Mouse (Mus musculus): ENCODE data around the gene Kcng3. TPM values are rescaled to one million over a fixed set of nuclear protein-coding genes. Genes with fewer than 3 reads are reported as not detected.

Gene Kcng3
- polyA plus RNA-seq, 1 experiment: 1.3 TPM

- H3K4me3 ChIP-seq (ENCODE audit: low read depth, low read length): no peak overlapping the region
- no peak for TF ChIP-seq CTCF (IDR thresholded peaks at IDR 0.05; ENCODE audit: low read depth, low read length)
- peak; percentile 79 for TF ChIP-seq EP300 (IDR thresholded peaks at IDR 0.05; ENCODE audit: insufficient read depth, low read depth, low read length)
- H3K9me3 ChIP-seq (replicated peaks; ENCODE audit: control insufficient read depth, insufficient read depth, low read length, poor library complexity, severe bottlenecking): no peaks in the 10 kb centered on the region
- H3K27me3 ChIP-seq (ENCODE audit: control insufficient read depth, insufficient read depth, low read length, poor library complexity, severe bottlenecking): no peaks in the 10 kb centered on the region
- no peaks in the 10 kb centered on the region for H3K36me3 ChIP-seq (ENCODE audit: control insufficient read depth, insufficient read depth, low read length, poor library complexity, severe bottlenecking)
- 0 out of 2 replicates have a peak overlapping the region, but pooled peaks have one; percentile 15 for H3K9ac ChIP-seq (ENCODE audit: low read depth, poor library complexity, severe bottlenecking)
- H3K27ac ChIP-seq (ENCODE audit: insufficient read depth, low read length): peak overlapping the region; percentile 74
- peaks cover 6% of the 10 kb centered on the region for H3K4me1 ChIP-seq (ENCODE audit: control insufficient read depth, insufficient read depth, low read length)
Measured at GRCm38 (mm10) chr17:83545756-83546742, 85.6 kb downstream of the Kcng3 start.

GRCm38 (mm10) chr17:83545259-83545658 lies 86.4 kb downstream of the Kcng3 start:
- H3K4me1 ChIP-seq (ENCODE audit: control insufficient read depth, insufficient read depth, low read length): peaks cover 6% of the 10 kb centered on the region
- no peak overlapping the region for H3K9ac ChIP-seq (ENCODE audit: low read depth, poor library complexity, severe bottlenecking)
- TF ChIP-seq EP300 (IDR thresholded peaks at IDR 0.05; ENCODE audit: insufficient read depth, low read depth, low read length) (no peak), POLR2A (IDR thresholded peaks at IDR 0.05; ENCODE audit: insufficient read depth, low read length) (no peak), CTCF (IDR thresholded peaks at IDR 0.05; ENCODE audit: low read depth, low read length) (no peak)
- no peaks in the 10 kb centered on the region for H3K27me3 ChIP-seq (ENCODE audit: control insufficient read depth, insufficient read depth, low read length, poor library complexity, severe bottlenecking)
- no peak overlapping the region; the same call in 1 of the 2 replicates for H3K27ac ChIP-seq (ENCODE audit: insufficient read depth, low read length)
- no peak overlapping the region for H3K4me3 ChIP-seq (ENCODE audit: low read depth, low read length)
- no peaks in the 10 kb centered on the region for H3K36me3 ChIP-seq (ENCODE audit: control insufficient read depth, insufficient read depth, low read length, poor library complexity, severe bottlenecking)
- H3K9me3 ChIP-seq (replicated peaks; ENCODE audit: control insufficient read depth, insufficient read depth, low read length, poor library complexity, severe bottlenecking): no peaks in the 10 kb centered on the region

- Histone ChIP-seq H3K4me1 (ENCODE audit: control insufficient read depth, insufficient read depth, low read length) (peaks cover 3% of the 10 kb centered on the region), H3K27me3 (ENCODE audit: control insufficient read depth, insufficient read depth, low read length, poor library complexity, severe bottlenecking) (no peaks in the 10 kb centered on the region), H3K9me3 (replicated peaks; ENCODE audit: control insufficient read depth, insufficient read depth, low read length, poor library complexity, severe bottlenecking) (no peaks in the 10 kb centered on the region), H3K27ac (ENCODE audit: insufficient read depth, low read length) (no peak overlapping the region), H3K4me3 (ENCODE audit: low read depth, low read length) (no peak overlapping the region), H3K9ac (ENCODE audit: low read depth, poor library complexity, severe bottlenecking) (no peak overlapping the region), H3K36me3 (ENCODE audit: control insufficient read depth, insufficient read depth, low read length, poor library complexity, severe bottlenecking) (no peaks in the 10 kb centered on the region)
- TF ChIP-seq CTCF (IDR thresholded peaks at IDR 0.05; ENCODE audit: low read depth, low read length) (no peak), EP300 (IDR thresholded peaks at IDR 0.05; ENCODE audit: insufficient read depth, low read depth, low read length) (no peak), POLR2A (IDR thresholded peaks at IDR 0.05; ENCODE audit: insufficient read depth, low read length) (no peak)
Measured at GRCm38 (mm10) chr17:83542424-83542823, 89.3 kb downstream of the Kcng3 start.

- H3K27me3 ChIP-seq (ENCODE audit: control insufficient read depth, insufficient read depth, low read length, poor library complexity, severe bottlenecking): no peaks in the 10 kb centered on the region
- no peaks in the 10 kb centered on the region for H3K36me3 ChIP-seq (ENCODE audit: control insufficient read depth, insufficient read depth, low read length, poor library complexity, severe bottlenecking)
- H3K9me3 ChIP-seq (replicated peaks; ENCODE audit: control insufficient read depth, insufficient read depth, low read length, poor library complexity, severe bottlenecking): no peaks in the 10 kb centered on the region
- H3K4me3 ChIP-seq (ENCODE audit: low read depth, low read length): no peak overlapping the region
- TF ChIP-seq POLR2A (IDR thresholded peaks at IDR 0.05; ENCODE audit: insufficient read depth, low read length): no peak
- TF ChIP-seq CTCF (IDR thresholded peaks at IDR 0.05; ENCODE audit: low read depth, low read length): no peak
- H3K27ac ChIP-seq (ENCODE audit: insufficient read depth, low read length): no peak overlapping the region
- H3K4me1 ChIP-seq (ENCODE audit: control insufficient read depth, insufficient read depth, low read length): no peaks in the 10 kb centered on the region
- H3K9ac ChIP-seq (ENCODE audit: low read depth, poor library complexity, severe bottlenecking): no peak overlapping the region
Measured at GRCm38 (mm10) chr17:83539262-83540037, 92.2 kb downstream of the Kcng3 start.

GRCm38 (mm10) chr17:83538694-83539093 lies 93.0 kb downstream of the Kcng3 start:
- TF ChIP-seq POLR2A (IDR thresholded peaks at IDR 0.05; ENCODE audit: insufficient read depth, low read length) (no peak), CTCF (IDR thresholded peaks at IDR 0.05; ENCODE audit: low read depth, low read length) (no peak), EP300 (IDR thresholded peaks at IDR 0.05; ENCODE audit: insufficient read depth, low read depth, low read length) (no peak)
- Histone ChIP-seq H3K27me3 (ENCODE audit: control insufficient read depth, insufficient read depth, low read length, poor library complexity, severe bottlenecking) (no peaks in the 10 kb centered on the region), H3K27ac (ENCODE audit: insufficient read depth, low read length) (no peak overlapping the region), H3K9me3 (replicated peaks; ENCODE audit: control insufficient read depth, insufficient read depth, low read length, poor library complexity, severe bottlenecking) (no peaks in the 10 kb centered on the region), H3K36me3 (ENCODE audit: control insufficient read depth, insufficient read depth, low read length, poor library complexity, severe bottlenecking) (no peaks in the 10 kb centered on the region), H3K4me3 (ENCODE audit: low read depth, low read length) (no peak overlapping the region), H3K4me1 (ENCODE audit: control insufficient read depth, insufficient read depth, low read length) (no peaks in the 10 kb centered on the region), H3K9ac (ENCODE audit: low read depth, poor library complexity, severe bottlenecking) (no peak overlapping the region)
